17 mouse cellular contexts compared by ENCODE assay signal in genomic region chr9:73006175-73006574, GRCm38 (mm10). TPM values are rescaled to one million over a fixed set of nuclear protein-coding genes. Genes with fewer than 3 reads are reported as not detected.
DNase-seq lines count a peak whose midpoint lies in the region; ATAC-seq and TF ChIP-seq lines count a peak whose summit lies in the region.
"Had no signal": no experiment of that assay in that cellular context is flagged by ENCODE, and none has a peak within 500 bp of the region (broad histone marks: within the 10 kb centered on the region; RNA-seq: fewer than 3 reads in every experiment).

No protein-coding gene starts in this region.

- WGBS in kidney, postnatal 0 days: 98% methylated on average over 3 of the region's 3 CpGs

- ATAC-seq in CD4-positive, CD25-positive, alpha-beta regulatory T cell, adult 4 months: no peak
- no peak for ATAC-seq in kidney, postnatal 0 days (replicated peaks; ENCODE audit: low FRiP score, low read depth)
- ATAC-seq in megakaryocyte progenitor cell, adult 5-6 weeks (replicated peaks; ENCODE audit: poor library complexity): peak; percentile 52; the same call in 1 of the 2 replicates
- ATAC-seq: midbrain, embryonic 13.5 days had no signal

- TF ChIP-seq CTCF in kidney, postnatal 0 days (IDR thresholded peaks at IDR 0.05; ENCODE audit: low read depth): peak; percentile 41; the same call in 1 of the 2 replicates

- no peak overlapping the region for H3K9ac ChIP-seq in kidney, postnatal 0 days (ENCODE audit: low read depth, low read length)
- H3K9ac ChIP-seq: heart, embryonic 12.5 days; hindbrain, embryonic 15.5 days; limb, embryonic 12.5 days; lung, embryonic 15.5 days; midbrain, embryonic 13.5 days; neural tube, embryonic 13.5 days had no signal

- H3K36me3 ChIP-seq in kidney, postnatal 0 days (ENCODE audit: insufficient read depth, low read length): peaks cover 35% of the 10 kb centered on the region; the same call in 1 of the 2 replicates

- H3K27ac ChIP-seq in kidney, postnatal 0 days: no peak overlapping the region
- H3K27ac ChIP-seq: hindbrain, embryonic 15.5 days; limb, embryonic 12.5 days; lung, embryonic 15.5 days; midbrain, embryonic 13.5 days; neural tube, embryonic 13.5 days had no signal

- no peak overlapping the region for H3K4me3 ChIP-seq in kidney, postnatal 0 days (replicated peaks; ENCODE audit: low read depth, low read length)
- H3K4me3 ChIP-seq: heart, embryonic 12.5 days; hindbrain, embryonic 15.5 days; limb, embryonic 12.5 days; lung, embryonic 15.5 days; midbrain, embryonic 13.5 days; neural tube, embryonic 13.5 days had no signal

- intact Hi-C loops in left cerebral cortex, postnatal 25 days (cut with DNase I): no loop called here

- H3K4me1 ChIP-seq in kidney, postnatal 0 days (replicated peaks; ENCODE audit: insufficient read depth, low read length): no peaks in the 10 kb centered on the region
- H3K4me1 ChIP-seq: heart, embryonic 12.5 days; hindbrain, embryonic 15.5 days; limb, embryonic 12.5 days; lung, embryonic 15.5 days; midbrain, embryonic 13.5 days; neural tube, embryonic 13.5 days had no signal

- H3K4me2 ChIP-seq in kidney, postnatal 0 days (ENCODE audit: low read length): no peak overlapping the region
- H3K4me2 ChIP-seq: heart, embryonic 12.5 days; hindbrain, embryonic 15.5 days; limb, embryonic 12.5 days; lung, embryonic 15.5 days; midbrain, embryonic 13.5 days; neural tube, embryonic 13.5 days had no signal

- no peaks in the 10 kb centered on the region for H3K27me3 ChIP-seq in kidney, postnatal 0 days (ENCODE audit: insufficient read depth, low read length)
- H3K27me3 ChIP-seq: heart, embryonic 12.5 days; hindbrain, embryonic 15.5 days; limb, embryonic 12.5 days; lung, embryonic 15.5 days; midbrain, embryonic 13.5 days; neural tube, embryonic 13.5 days had no signal

- peak; percentile 46 for DNase-seq in CD4-positive, CD25-positive, alpha-beta regulatory T cell, adult 2 months (ENCODE audit: low read depth, low spot score)
- DNase-seq in kidney, postnatal 0 days (ENCODE audit: low spot score): no peak
- DNase-seq in kidney, adult 9 months: no peak
- DNase-seq in 416B (ENCODE audit: low read depth): peak; percentile 26
- no peak for DNase-seq in c-Kit-positive CD71-positive TER-119-positive erythroid progenitor cells, embryonic 14.5 days (ENCODE audit: low spot score)
- no peak for DNase-seq in left cerebral cortex, postnatal 25 days (ENCODE audit: low spot score in 2 of 2)
- DNase-seq: cerebellum, adult 9-11 months; kidney, postnatal 10 days had no signal

- no peaks in the 10 kb centered on the region for H3K9me3 ChIP-seq in kidney, postnatal 0 days (replicated peaks; ENCODE audit: low read length)
- H3K9me3 ChIP-seq: heart, embryonic 12.5 days; hindbrain, embryonic 15.5 days; limb, embryonic 12.5 days; lung, embryonic 15.5 days; midbrain, embryonic 13.5 days; neural tube, embryonic 13.5 days had no signal

RNA-seq across cellular contexts. Expression of gene Ccpg1, which starts 20.9 kb away (rescaled TPM):
- 100 to 1,000 TPM in 1 of 2 experiments, 10 to 100 TPM in 1; 85.9 to 106 TPM for polyA plus RNA-seq in CD4-positive, CD25-positive, alpha-beta regulatory T cell, adult 4 months (2017; shearing (Covaris generic))
- polyA plus RNA-seq in kidney, postnatal 0 days (2015; fragmentation: Nextera tagmentation; extraction: Ambion mirVana): 43.8 and 49.6 TPM in 2 replicates
- 25.8 and 26.6 TPM in 2 replicates for total RNA-seq in megakaryocyte progenitor cell, adult 5-6 weeks (2015)
- total RNA-seq in megakaryocyte progenitor cell, adult 5-6 weeks (2017): 48.7 and 49.7 TPM in 2 replicates
- 100 to 1,000 TPM; 111 to 123 TPM for total RNA-seq in left cerebral cortex, postnatal 25 days (2021)

RNA-seq across cellular contexts. Expression of gene Ccpg1os, which starts 21.0 kb away (rescaled TPM):
- polyA plus RNA-seq in CD4-positive, CD25-positive, alpha-beta regulatory T cell, adult 4 months (2017; shearing (Covaris generic)): 1 to 10 TPM; 5.7 to 9.5 TPM
- polyA plus RNA-seq in kidney, postnatal 0 days (2015; fragmentation: Nextera tagmentation; extraction: Ambion mirVana): 30.2 and 33.8 TPM in 2 replicates
- total RNA-seq in megakaryocyte progenitor cell, adult 5-6 weeks (2015): 6.9 and 10.4 TPM in 2 replicates
- 8.0 and 10.0 TPM in 2 replicates for total RNA-seq in megakaryocyte progenitor cell, adult 5-6 weeks (2017)
- 10 to 100 TPM in 1 of 2 experiments, 1 to 10 TPM in 1; 9.0 to 10.1 TPM for total RNA-seq in left cerebral cortex, postnatal 25 days (2021)

RNA-seq across cellular contexts. Expression of gene Pigb, which starts 34.0 kb away (rescaled TPM):
- 10 to 100 TPM; 14.2 to 22.2 TPM for polyA plus RNA-seq in CD4-positive, CD25-positive, alpha-beta regulatory T cell, adult 4 months (2017; shearing (Covaris generic))
- polyA plus RNA-seq in kidney, postnatal 0 days (2015; fragmentation: Nextera tagmentation; extraction: Ambion mirVana): 10.8 and 11.9 TPM in 2 replicates
- total RNA-seq in megakaryocyte progenitor cell, adult 5-6 weeks (2015): 35.3 and 47.1 TPM in 2 replicates
- total RNA-seq in megakaryocyte progenitor cell, adult 5-6 weeks (2017): 7.4 and 7.8 TPM in 2 replicates
- 10 to 100 TPM; 14.6 to 16.7 TPM for total RNA-seq in left cerebral cortex, postnatal 25 days (2021)

RNA-seq across cellular contexts. Expression of gene Rab27a, which starts 38.5 kb away (rescaled TPM):
- 10 to 100 TPM; 34.9 to 86.7 TPM for polyA plus RNA-seq in CD4-positive, CD25-positive, alpha-beta regulatory T cell, adult 4 months (2017; shearing (Covaris generic))
- 8.9 and 9.1 TPM in 2 replicates for polyA plus RNA-seq in kidney, postnatal 0 days (2015; fragmentation: Nextera tagmentation; extraction: Ambion mirVana)
- total RNA-seq in megakaryocyte progenitor cell, adult 5-6 weeks (2015): 63.5 and 65.1 TPM in 2 replicates
- 161 and 179 TPM in 2 replicates for total RNA-seq in megakaryocyte progenitor cell, adult 5-6 weeks (2017)
- total RNA-seq in left cerebral cortex, postnatal 25 days (2021): 1 to 10 TPM; 4.9 to 8.1 TPM

RNA-seq across cellular contexts. Expression of gene Gm44503, which starts 47.5 kb away (rescaled TPM):
- polyA plus RNA-seq in CD4-positive, CD25-positive, alpha-beta regulatory T cell, adult 4 months (2017; shearing (Covaris generic)): under 1 TPM in 1 of 2 experiments, not detected in 1; 0.27 TPM
- polyA plus RNA-seq in kidney, postnatal 0 days (2015; fragmentation: Nextera tagmentation; extraction: Ambion mirVana): not detected in 2 replicates
- total RNA-seq in megakaryocyte progenitor cell, adult 5-6 weeks (2015): not detected in 2 replicates
- 0.07 TPM in 1 of 2 replicates, not detected in the other for total RNA-seq in megakaryocyte progenitor cell, adult 5-6 weeks (2017)
- under 1 TPM in 1 of 2 experiments, not detected in 1; 0.09 TPM for total RNA-seq in left cerebral cortex, postnatal 25 days (2021)
- total RNA-seq: MEL had no signal
- polyA plus RNA-seq: heart, embryonic 12.5 days; hindbrain, embryonic 15.5 days; limb, embryonic 12.5 days; lung, embryonic 15.5 days; midbrain, embryonic 13.5 days; neural tube, embryonic 13.5 days had no signal

Comparison
In these comparisons a context has a peak if more than half of its experiments do, and no peak if none do; other contexts are left out.
1. DNase-seq: peak in CD4-positive, CD25-positive, alpha-beta regulatory T cell, adult 2 months (single experiment) and 416B (single experiment); none in kidney, postnatal 0 days (single experiment), kidney, adult 9 months (single experiment), c-Kit-positive CD71-positive TER-119-positive erythroid progenitor cells, embryonic 14.5 days (single experiment) and left cerebral cortex, postnatal 25 days (0 of 2).